Mouse (Mus musculus): ENCODE measurements around the gene Gm20481. TPM values are rescaled to one million over a fixed set of nuclear protein-coding genes. Genes with fewer than 3 reads are reported as not detected.
"Not testable (repeated sequence)": the region's sequence is repeated elsewhere in the genome, so short reads cannot be mapped to it uniquely, and the experiment has no call there.

The Gm20481 gene
- polyA plus RNA-seq, 1 experiment = not detected

- H3K36me3 ChIP-seq (ENCODE audit: control insufficient read depth, insufficient read depth) = peaks cover 14% of the 10 kb centered on the region
- peaks cover 38% of the 10 kb centered on the region for H3K79me2 ChIP-seq (ENCODE audit: control insufficient read depth, insufficient read depth)
- peak overlapping the region; percentile 79 for H3K4me2 ChIP-seq (ENCODE audit: low read depth)
- no peaks in the 10 kb centered on the region for H3K27me3 ChIP-seq (ENCODE audit: control insufficient read depth, insufficient read depth, insufficient read length)
- TF ChIP-seq POLR2A (IDR thresholded peaks at IDR 0.05; ENCODE audit: insufficient read length, low read depth) (no peak), MYOD1 (IDR thresholded peaks at IDR 0.05; ENCODE audit: control insufficient read depth in 1 of 3, insufficient read length in 2 of 3, low read depth in 2 of 3) (no peak), MAX (IDR thresholded peaks at IDR 0.05; ENCODE audit: low read depth) (no peak), REST (IDR thresholded peaks at IDR 0.05; ENCODE audit: insufficient read depth, insufficient read length) (no peak), USF1 (IDR thresholded peaks at IDR 0.05; ENCODE audit: low read depth) (no peak), E2F4 (IDR thresholded peaks at IDR 0.05; ENCODE audit: insufficient read depth) (no peak), POLR2AphosphoS2 (IDR thresholded peaks at IDR 0.05; ENCODE audit: insufficient read length, low read depth) (no peak), MYOG (IDR thresholded peaks at IDR 0.05; ENCODE audit: control insufficient read depth in 1 of 3, insufficient read depth in 1 of 3, insufficient read length in 2 of 3, low read depth in 2 of 3) (no peak), TCF3 (IDR thresholded peaks at IDR 0.05; ENCODE audit: insufficient read length, low read depth) (no peak), CEBPB (IDR thresholded peaks at IDR 0.05; ENCODE audit: insufficient read depth, poor library complexity, severe bottlenecking) (no peak), SRF (IDR thresholded peaks at IDR 0.05; ENCODE audit: control insufficient read depth, insufficient read length, low read depth) (no peak), TCF12 (IDR thresholded peaks at IDR 0.05; ENCODE audit: insufficient read depth, poor library complexity, severe bottlenecking) (no peak)
- H3K4me3 ChIP-seq = no peak overlapping the region
- no peak overlapping the region for H3ac ChIP-seq (ENCODE audit: control insufficient read depth, insufficient read length)
Measured at GRCm38 (mm10) chr17:34997142-34997483, 27.4 kb downstream of the Gm20481 start.

- Histone ChIP-seq H3K4me2 (ENCODE audit: low read depth) (peak overlapping the region; percentile 79), H3K36me3 (ENCODE audit: control insufficient read depth, insufficient read depth) (peaks cover 11% of the 10 kb centered on the region), H3K79me2 (ENCODE audit: control insufficient read depth, insufficient read depth) (peaks cover 54% of the 10 kb centered on the region), H3K27me3 (ENCODE audit: control insufficient read depth, insufficient read depth, insufficient read length) (no peaks in the 10 kb centered on the region), H3K4me3 (peak overlapping the region; percentile 98), H3ac (ENCODE audit: control insufficient read depth, insufficient read length) (no peak overlapping the region)
- no peak for TF ChIP-seq CEBPB (IDR thresholded peaks at IDR 0.05; ENCODE audit: insufficient read depth, poor library complexity, severe bottlenecking)
Measured at GRCm38 (mm10) chr17:34998526-34999430, 29.1 kb downstream of the Gm20481 start.

- Histone ChIP-seq H3K4me2 (ENCODE audit: low read depth) (peak overlapping the region; percentile 79), H3K36me3 (ENCODE audit: control insufficient read depth, insufficient read depth) (peaks cover 14% of the 10 kb centered on the region), H3ac (ENCODE audit: control insufficient read depth, insufficient read length) (peak overlapping the region; percentile 92), H3K4me3 (peak overlapping the region; percentile 98), H3K79me2 (ENCODE audit: control insufficient read depth, insufficient read depth) (peaks cover 67% of the 10 kb centered on the region)
- TF ChIP-seq USF1 (IDR thresholded peaks at IDR 0.05; ENCODE audit: low read depth) (peak; percentile 42), POLR2A (IDR thresholded peaks at IDR 0.05; ENCODE audit: insufficient read length, low read depth) (peak; percentile 33)
- H3K27me3 ChIP-seq (ENCODE audit: control insufficient read depth, insufficient read depth, insufficient read length) = not testable (repeated sequence)
Measured at GRCm38 (mm10) chr17:34999871-35000716, 30.4 kb downstream of the Gm20481 start.

GRCm38 (mm10) chr17:35000717-35001451 lies 31.2 kb downstream of the Gm20481 start, which contains the start of gene Vars:
Gene Vars (plus strand): TSS chr17:35000987.
- H3K79me2 ChIP-seq (ENCODE audit: control insufficient read depth, insufficient read depth) = peaks cover 72% of the 10 kb centered on the region
- peak within 1 kb of the TSS; percentile 98 for H3K4me2 ChIP-seq (ENCODE audit: low read depth)
- H3K27me3 ChIP-seq (ENCODE audit: control insufficient read depth, insufficient read depth, insufficient read length) = no peaks in the 10 kb centered on the region
- H3K36me3 ChIP-seq (ENCODE audit: control insufficient read depth, insufficient read depth) = peaks cover 21% of the 10 kb centered on the region
- H3K4me3 ChIP-seq = peak within 1 kb of the TSS; percentile 98
- peak within 1 kb of the TSS; percentile 92 for H3ac ChIP-seq (ENCODE audit: control insufficient read depth, insufficient read length)
- TF ChIP-seq POLR2AphosphoS2 (IDR thresholded peaks at IDR 0.05; ENCODE audit: insufficient read length, low read depth) (peak; percentile 78), REST (IDR thresholded peaks at IDR 0.05; ENCODE audit: insufficient read depth, insufficient read length) (no peak), POLR2A (IDR thresholded peaks at IDR 0.05; ENCODE audit: insufficient read length, low read depth) (peak; percentile 77), E2F4 (IDR thresholded peaks at IDR 0.05; ENCODE audit: insufficient read depth) (peak; percentile 97), SRF (IDR thresholded peaks at IDR 0.05; ENCODE audit: control insufficient read depth, insufficient read length, low read depth) (no peak), TCF12 (IDR thresholded peaks at IDR 0.05; ENCODE audit: insufficient read depth, poor library complexity, severe bottlenecking) (no peak), MAX (IDR thresholded peaks at IDR 0.05; ENCODE audit: low read depth) (peak; percentile 84), MYOD1 (IDR thresholded peaks at IDR 0.05; ENCODE audit: control insufficient read depth in 1 of 3, insufficient read length in 2 of 3, low read depth in 2 of 3) (peak in 1 of 3 experiments; percentile 8), MYOG (IDR thresholded peaks at IDR 0.05; ENCODE audit: control insufficient read depth in 1 of 3, insufficient read depth in 1 of 3, insufficient read length in 2 of 3, low read depth in 2 of 3) (peak in 2 of 3 experiments; percentile 4 to 21), TCF3 (IDR thresholded peaks at IDR 0.05; ENCODE audit: insufficient read length, low read depth) (no peak)

All from myocyte (in vitro differentiated cells).